Mouse (Mus musculus) mature B cell (primary cell): ENCODE data around the gene Gm10717.
"Not testable (repeated sequence)": the region's sequence is repeated elsewhere in the genome, so short reads cannot be mapped to it uniquely, and the experiment has no call there.

Experiments
- in situ Hi-C: fragments of 300-500 bp; cut with MboI; formaldehyde crosslinking; loops from 2 replicates; pipeline ENCODE4 v1.14.3; 2019

Gene Gm10717

GRCm38 (mm10) chr9:3024912-3025467 lies at the start of gene Gm10717:
Gene Gm10717 (plus strand): TSS chr9:3025417.
- in situ Hi-C loops, result not testable (repeated sequence)

GRCm38 (mm10) chr9:3000445-3000972 lies 24.7 kb upstream of the Gm10717 start, which contains the start of gene Gm10722:
Gene Gm10722 (plus strand): TSS chr9:3000922.
- in situ Hi-C loops, result not testable (repeated sequence)

GRCm38 (mm10) chr9:3001006-3001405 lies 24.2 kb upstream of the Gm10717 start:
- in situ Hi-C loops, result not testable (repeated sequence)

- in situ Hi-C loops, result not testable (repeated sequence)
Measured at GRCm38 (mm10) chr9:3001948-3002659, 23.1 kb upstream of the Gm10717 start.

- in situ Hi-C loops, result not testable (repeated sequence)
Measured at GRCm38 (mm10) chr9:3002794-3003396, 22.3 kb upstream of the Gm10717 start, which contains the start of gene Gm11168. Gene Gm11168 (plus strand): TSS chr9:3003346.

GRCm38 (mm10) chr9:3006179-3006578 lies 19.0 kb upstream of the Gm10717 start:
- in situ Hi-C loops, result not testable (repeated sequence)

- in situ Hi-C loops, result not testable (repeated sequence)
Measured at GRCm38 (mm10) chr9:3006636-3007035, 18.6 kb upstream of the Gm10717 start.

GRCm38 (mm10) chr9:3007272-3007671 lies 17.9 kb upstream of the Gm10717 start:
- in situ Hi-C loops, result not testable (repeated sequence)

GRCm38 (mm10) chr9:3009331-3009730 lies 15.9 kb upstream of the Gm10717 start:
- in situ Hi-C loops, result not testable (repeated sequence)

GRCm38 (mm10) chr9:3012054-3012621 lies 13.1 kb upstream of the Gm10717 start:
- in situ Hi-C loops, result not testable (repeated sequence)

- in situ Hi-C loops, result not testable (repeated sequence)
Measured at GRCm38 (mm10) chr9:3012733-3013279, 12.4 kb upstream of the Gm10717 start, which contains the start of gene Gm10721. Gene Gm10721 (plus strand): TSS chr9:3013140.

GRCm38 (mm10) chr9:3015354-3015753 lies 9.9 kb upstream of the Gm10717 start, which contains the start of gene Gm10720:
Gene Gm10720 (plus strand): TSS chr9:3015654.
- in situ Hi-C loops, result not testable (repeated sequence)

- in situ Hi-C loops, result not testable (repeated sequence)
Measured at GRCm38 (mm10) chr9:3015896-3016295, 9.3 kb upstream of the Gm10717 start.

- in situ Hi-C loops, result not testable (repeated sequence)
Measured at GRCm38 (mm10) chr9:3017108-3017507, 8.1 kb upstream of the Gm10717 start, which contains the start of gene Gm10719. Gene Gm10719 (plus strand): TSS chr9:3017408.

GRCm38 (mm10) chr9:3018944-3019343 lies 6.3 kb upstream of the Gm10717 start:
- in situ Hi-C loops, result not testable (repeated sequence)

- in situ Hi-C loops, result not testable (repeated sequence)
Measured at GRCm38 (mm10) chr9:3019835-3020727, 5.1 kb upstream of the Gm10717 start.

- in situ Hi-C loops, result not testable (repeated sequence)
Measured at GRCm38 (mm10) chr9:3022316-3023008, 2.8 kb upstream of the Gm10717 start.

GRCm38 (mm10) chr9:3023312-3023984 lies 1.8 kb upstream of the Gm10717 start, which contains the start of gene Gm10718:
Gene Gm10718 (plus strand): TSS chr9:3023547.
- in situ Hi-C loops, result not testable (repeated sequence)

- in situ Hi-C loops, result not testable (repeated sequence)
Measured at GRCm38 (mm10) chr9:3023985-3024648, 1.1 kb upstream of the Gm10717 start.
